Mouse (Mus musculus): ENCODE data around the gene Etnk2. TPM values are rescaled to one million over a fixed set of nuclear protein-coding genes. Genes with fewer than 3 reads are reported as not detected.

The Etnk2 gene
- polyA plus RNA-seq, 1 experiment from 2014 or later: 5.6 TPM

GRCm38 (mm10) chr1:133423166-133423542 is 59.8 kb downstream of the Etnk2 start:
- Histone ChIP-seq H3K36me3 (no peaks in the 10 kb centered on the region), H3K9me3 (no peaks in the 10 kb centered on the region), H3K4me3 (peak overlapping the region; percentile 80), H3K27me3 (replicated peaks) (no peaks in the 10 kb centered on the region), H3K4me1 (peaks cover 33% of the 10 kb centered on the region), H3K4me2 (replicated peaks) (peak overlapping the region; percentile 98), H3K27ac (no peak overlapping the region), H3K9ac (peak overlapping the region; percentile 92)
- under 1% methylated on average over 31 of the region's 31 CpGs for WGBS
- ATAC-seq (ENCODE audit: low FRiP score, low read depth): peak; percentile 23; the same call in 1 of the 2 replicates

GRCm38 (mm10) chr1:133423543-133424480 is 60.4 kb downstream of the Etnk2 start, which contains the start of gene Sox13:
Gene Sox13, minus strand, starts transcription at chr1:133424377.
- under 1% methylated on average over 119 of the region's 128 CpGs for WGBS
- peaks cover 27% of the 10 kb centered on the region for H3K4me1 ChIP-seq
- no peaks in the 10 kb centered on the region for H3K27me3 ChIP-seq (replicated peaks)
- H3K9me3 ChIP-seq: no peaks in the 10 kb centered on the region
- peak; percentile 74 for ATAC-seq (ENCODE audit: low FRiP score, low read depth)
- H3K27ac ChIP-seq: peak within 1 kb of the TSS; percentile 65; the same call in 1 of the 2 replicates
- H3K9ac ChIP-seq: peak within 1 kb of the TSS; percentile 92
- H3K4me2 ChIP-seq (replicated peaks): peak within 1 kb of the TSS; percentile 98
- no peaks in the 10 kb centered on the region for H3K36me3 ChIP-seq
- peak within 1 kb of the TSS; percentile 80 for H3K4me3 ChIP-seq

GRCm38 (mm10) chr1:133424547-133425140 is 61.3 kb downstream of the Etnk2 start:
- Histone ChIP-seq H3K36me3 (no peaks in the 10 kb centered on the region), H3K4me3 (peak overlapping the region; percentile 80), H3K9me3 (peaks cover 6% of the 10 kb centered on the region), H3K27me3 (replicated peaks) (no peaks in the 10 kb centered on the region), H3K4me1 (peaks cover 19% of the 10 kb centered on the region), H3K27ac (0 out of 2 replicates have a peak overlapping the region, but pooled peaks have one; percentile 65), H3K4me2 (replicated peaks) (peak overlapping the region; percentile 98), H3K9ac (peak overlapping the region; percentile 92; the same call in 1 of the 2 replicates)
- WGBS: 59% methylated on average over 4 of the region's 4 CpGs
- peak; percentile 26; the same call in 1 of the 2 replicates for ATAC-seq (ENCODE audit: low FRiP score, low read depth)

Other genes with a start within 250 kb of the Etnk2 start
- 43.3 and 45.8 TPM in 2 replicates for gene Ppp1r15b, start 232.4 kb upstream of the Etnk2 start, polyA plus RNA-seq (2016; fragmentation: Nextera tagmentation; extraction: Ambion mirVana)
- gene Plekha6, start 199.4 kb upstream of the Etnk2 start, polyA plus RNA-seq (2016; fragmentation: Nextera tagmentation; extraction: Ambion mirVana): 28.4 and 29.4 TPM in 2 replicates
- gene Golt1a, start 53.8 kb upstream of the Etnk2 start, polyA plus RNA-seq (2016; fragmentation: Nextera tagmentation; extraction: Ambion mirVana): not detected in 2 replicates
- not detected in 2 replicates for gene Kiss1, start 41.7 kb upstream of the Etnk2 start, polyA plus RNA-seq (2016; fragmentation: Nextera tagmentation; extraction: Ambion mirVana)
- gene Ren1, start 13.1 kb upstream of the Etnk2 start, polyA plus RNA-seq (2016; fragmentation: Nextera tagmentation; extraction: Ambion mirVana): 0.11 and 0.20 TPM in 2 replicates
- 14.2 and 14.8 TPM in 2 replicates for gene Sox13, start 60.8 kb downstream of the Etnk2 start, polyA plus RNA-seq (2016; fragmentation: Nextera tagmentation; extraction: Ambion mirVana)
- gene Snrpe, start 246.7 kb downstream of the Etnk2 start, polyA plus RNA-seq (2016; fragmentation: Nextera tagmentation; extraction: Ambion mirVana): 638 and 670 TPM in 2 replicates